Comparison of ENCODE assay signal across 8 mouse cellular contexts in the genomic region with DNA sequence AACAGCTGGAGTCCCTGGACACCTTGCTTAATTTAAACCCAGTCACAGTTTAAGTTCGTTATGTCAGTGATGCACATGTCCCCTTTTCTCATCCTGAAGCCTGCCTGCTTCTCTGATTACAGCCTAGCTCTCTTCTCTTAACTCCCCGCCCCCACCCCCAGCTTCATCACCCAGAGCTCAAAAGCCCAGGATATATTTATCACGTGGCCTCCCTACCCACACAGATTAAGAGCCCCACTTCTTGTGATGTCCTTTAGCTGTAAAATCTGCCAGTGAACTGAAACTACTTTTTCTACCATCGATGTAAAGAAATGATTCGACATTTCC. TPM values are rescaled to one million over a fixed set of nuclear protein-coding genes. Genes with fewer than 3 reads are reported as not detected.
DNase-seq lines count a peak whose midpoint lies in the region; ATAC-seq and TF ChIP-seq lines count a peak whose summit lies in the region.

No protein-coding gene starts in this region.

- H3K4me1 ChIP-seq in heart, embryonic 14.5 days (ENCODE audit: control insufficient read depth in 2 of 2, insufficient read depth in 2 of 2, low read length in 2 of 2), result peaks cover 0 to 16% of the 10 kb centered on the region in 2 experiments; a peak in 2 of 4 replicates
- H3K4me1 ChIP-seq in ES-Bruce4 (ENCODE audit: control insufficient read depth, insufficient read depth, low read length), result no peaks in the 10 kb centered on the region
- peaks cover 10% of the 10 kb centered on the region for H3K4me1 ChIP-seq in forebrain, embryonic 13.5 days
- H3K4me1 ChIP-seq in liver, embryonic 13.5 days (replicated peaks), result peaks cover 17% of the 10 kb centered on the region

- TF ChIP-seq POLR2A in ES-Bruce4 (IDR thresholded peaks at IDR 0.05; ENCODE audit: insufficient read depth, low read length), result no peak

- no peak for TF ChIP-seq EP300 in ES-Bruce4 (IDR thresholded peaks at IDR 0.05; ENCODE audit: insufficient read depth, low read depth, low read length)

- peaks cover 10% of the 10 kb centered on the region; the same call in 1 of the 2 replicates for H3K36me3 ChIP-seq in heart, embryonic 14.5 days (ENCODE audit: control insufficient read depth, insufficient read depth, low read length)
- H3K36me3 ChIP-seq in ES-Bruce4 (ENCODE audit: control insufficient read depth, insufficient read depth, low read length, poor library complexity, severe bottlenecking), result no peaks in the 10 kb centered on the region
- 0 out of 2 replicates have a peak, but pooled peaks cover 2% of the 10 kb centered on the region for H3K36me3 ChIP-seq in forebrain, embryonic 13.5 days (ENCODE audit: poor library complexity, severe bottlenecking)
- no peaks in the 10 kb centered on the region for H3K36me3 ChIP-seq in liver, embryonic 13.5 days

- peak overlapping the region; percentile 77 for H3K9ac ChIP-seq in heart, embryonic 14.5 days (ENCODE audit: low read length)
- peak overlapping the region; percentile 29; the same call in 1 of the 2 replicates for H3K9ac ChIP-seq in ES-Bruce4 (ENCODE audit: low read depth, poor library complexity, severe bottlenecking)
- peak overlapping the region; percentile 69 for H3K9ac ChIP-seq in forebrain, embryonic 13.5 days
- H3K9ac ChIP-seq in liver, embryonic 13.5 days, result peak overlapping the region; percentile 64

- no peak for ATAC-seq in heart, embryonic 14.5 days (ENCODE audit: insufficient number of reproducible peaks, insufficient read depth, low FRiP score, low read depth)
- ATAC-seq in forebrain, embryonic 13.5 days, result no peak
- no peak for ATAC-seq in liver, embryonic 13.5 days (ENCODE audit: low read depth)

- H3K27ac ChIP-seq in heart, embryonic 14.5 days (replicated peaks in 1 of 2; ENCODE audit: control insufficient read depth in 1 of 2, insufficient read depth in 1 of 2, low read depth in 2 of 2, low read length in 2 of 2), result peak overlapping the region; percentile 94 to 95
- no peak overlapping the region for H3K27ac ChIP-seq in ES-Bruce4 (ENCODE audit: insufficient read depth, low read length)
- peak overlapping the region; percentile 87 for H3K27ac ChIP-seq in forebrain, embryonic 13.5 days
- H3K27ac ChIP-seq in liver, embryonic 13.5 days, result 0 out of 2 replicates have a peak overlapping the region, but pooled peaks have one; percentile 40

- no peak for DNase-seq in heart, postnatal 4 days
- no peak for DNase-seq in liver, embryonic 13.5 days
- DNase-seq in telencephalon, adult 2 months (ENCODE audit: low read depth, low spot score), result peak; percentile 52
- DNase-seq in thymus, postnatal 10 days (ENCODE audit: low spot score in 2 of 2), result no peak
- no peak for DNase-seq in gastrocnemius, postnatal 25 days

- H3K4me3 ChIP-seq in heart, embryonic 14.5 days (ENCODE audit: control insufficient read depth in 1 of 2, insufficient read depth in 1 of 2, low read depth in 1 of 2, low read length in 2 of 2), result peak overlapping the region; percentile 53 to 64
- peak overlapping the region; percentile 75 for H3K4me3 ChIP-seq in ES-Bruce4 (ENCODE audit: low read depth, low read length)
- H3K4me3 ChIP-seq in forebrain, embryonic 13.5 days, result peak overlapping the region; percentile 49
- H3K4me3 ChIP-seq in liver, embryonic 13.5 days (replicated peaks), result peak overlapping the region; percentile 98

- H3K27me3 ChIP-seq in heart, embryonic 14.5 days (ENCODE audit: control insufficient read depth, insufficient read depth, low read length), result no peaks in the 10 kb centered on the region
- no peaks in the 10 kb centered on the region for H3K27me3 ChIP-seq in ES-Bruce4 (ENCODE audit: control insufficient read depth, insufficient read depth, low read length, poor library complexity, severe bottlenecking)
- H3K27me3 ChIP-seq in forebrain, embryonic 13.5 days, result no peaks in the 10 kb centered on the region
- H3K27me3 ChIP-seq in liver, embryonic 13.5 days, result no peaks in the 10 kb centered on the region

- no peak for TF ChIP-seq CTCF in ES-Bruce4 (IDR thresholded peaks at IDR 0.05; ENCODE audit: low read depth, low read length)

- 13% methylated on average over 5 of the region's 5 CpGs for WGBS in heart, embryonic 14.5 days
- WGBS in forebrain, embryonic 13.5 days, result 23% methylated on average over 5 of the region's 5 CpGs
- WGBS in liver, embryonic 13.5 days (ENCODE audit: insufficient replicate concordance), result 13% methylated on average over 5 of the region's 5 CpGs

- peak overlapping the region; percentile 82 for H3K4me2 ChIP-seq in heart, embryonic 14.5 days (ENCODE audit: low read length)
- peak overlapping the region; percentile 76 for H3K4me2 ChIP-seq in forebrain, embryonic 13.5 days
- H3K4me2 ChIP-seq in liver, embryonic 13.5 days, result peak overlapping the region; percentile 82

- no peaks in the 10 kb centered on the region for H3K9me3 ChIP-seq in heart, embryonic 14.5 days (ENCODE audit: control insufficient read depth, low read length)
- H3K9me3 ChIP-seq in ES-Bruce4 (replicated peaks; ENCODE audit: control insufficient read depth, insufficient read depth, low read length, poor library complexity, severe bottlenecking), result no peaks in the 10 kb centered on the region
- H3K9me3 ChIP-seq in forebrain, embryonic 13.5 days (replicated peaks), result no peaks in the 10 kb centered on the region
- no peaks in the 10 kb centered on the region for H3K9me3 ChIP-seq in liver, embryonic 13.5 days (replicated peaks)

RNA-seq across cellular contexts. Expression of a gene that starts 1.0 kb away (rescaled TPM):
- polyA plus RNA-seq in heart, embryonic 14.5 days (2014; fragmentation: Nextera tagmentation; extraction: Ambion mirVana), result 87.6 and 87.8 TPM in 2 replicates
- 100 to 1,000 TPM; 141 to 149 TPM for total RNA-seq in heart, postnatal 4 days (2021)
- 42.6 and 43.3 TPM in 2 replicates for polyA plus RNA-seq in ES-Bruce4 (2011; ENCODE audit: insufficient read depth, insufficient read length, low read depth, missing spikeins)
- polyA plus RNA-seq in forebrain, embryonic 13.5 days (2015; fragmentation: Nextera tagmentation; extraction: Ambion mirVana), result 90.2 and 102 TPM in 2 replicates
- 16.7 and 20.2 TPM in 2 replicates for polyA plus RNA-seq in liver, embryonic 13.5 days (2015; fragmentation: Nextera tagmentation; extraction: Ambion mirVana)
- 10 to 100 TPM; 86.0 to 89.6 TPM for total RNA-seq in gastrocnemius, postnatal 25 days (2021)
